Mouse (Mus musculus): Measurements from ENCODE around the gene Olfr450. TPM values are rescaled to one million over a fixed set of nuclear protein-coding genes. Genes with fewer than 3 reads are reported as not detected.

Olfr450 gene
- not detected in 2 replicates for polyA plus RNA-seq (2016; fragmentation: Nextera tagmentation; extraction: Ambion mirVana)

DNA sequence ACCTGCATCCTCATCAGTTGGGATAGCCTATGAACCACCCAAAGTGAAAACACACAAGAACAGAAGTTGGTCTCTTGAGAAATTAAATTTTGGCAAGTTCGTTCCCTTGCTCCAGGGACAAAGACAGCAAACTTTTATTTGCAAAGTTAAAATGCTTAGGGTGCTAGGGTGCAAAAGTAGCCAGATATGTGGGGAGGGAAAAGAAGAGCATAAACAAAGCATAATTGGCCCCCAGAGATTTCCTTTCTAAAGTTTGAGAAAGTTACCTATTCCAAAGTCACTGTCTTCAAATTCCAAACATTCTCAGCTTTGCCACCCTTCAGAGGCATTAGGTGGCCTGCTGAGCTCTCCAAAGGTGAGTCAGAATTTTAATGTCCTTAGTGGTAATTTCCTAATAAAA, at the start of gene Olfr450:
Gene Olfr450, plus strand, starts transcription at position 301 of the 400 bp plus-strand sequence.
- H3K27me3 ChIP-seq (ENCODE audit: poor library complexity, severe bottlenecking): no peaks in the 10 kb centered on the region
- H3K4me3 ChIP-seq: no peak within 1 kb of the TSS
- 90% methylated on average over 1 of the region's 1 CpGs for WGBS
- H3K36me3 ChIP-seq (replicated peaks): no peaks in the 10 kb centered on the region
- no peak for DNase-seq (ENCODE audit: extremely low spot score, low spot score)
- H3K9me3 ChIP-seq: no peaks in the 10 kb centered on the region
- H3K27ac ChIP-seq: no peak within 1 kb of the TSS
- H3K4me1 ChIP-seq: no peaks in the 10 kb centered on the region

DNA sequence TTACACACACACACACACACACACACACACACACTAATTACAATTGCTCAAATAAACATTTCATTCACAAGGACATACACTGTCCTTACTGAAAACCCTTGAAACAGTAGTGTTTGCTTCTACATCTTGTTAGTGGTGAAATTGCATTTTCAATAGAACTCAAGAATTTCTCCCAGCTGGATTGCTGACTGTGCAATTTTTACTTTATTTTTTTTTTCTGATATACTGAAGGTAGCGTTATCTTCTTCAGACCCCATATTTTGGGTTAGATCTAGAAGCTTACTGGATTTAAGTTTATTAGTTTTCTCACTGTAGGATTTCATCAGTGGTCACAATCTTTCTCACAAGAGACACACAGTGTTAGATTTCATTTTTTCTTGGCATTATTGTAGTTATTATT, 34.7 kb upstream of the Olfr450 start:
- H3K36me3 ChIP-seq (replicated peaks): no peaks in the 10 kb centered on the region
- no peak overlapping the region for H3K27ac ChIP-seq
- no peak overlapping the region for H3K4me3 ChIP-seq
- DNase-seq (ENCODE audit: extremely low spot score, low spot score): no peak
- H3K9me3 ChIP-seq: no peaks in the 10 kb centered on the region
- no peaks in the 10 kb centered on the region for H3K27me3 ChIP-seq (ENCODE audit: poor library complexity, severe bottlenecking)
- 98% methylated on average over 1 of the region's 1 CpGs for WGBS
- H3K4me1 ChIP-seq: no peaks in the 10 kb centered on the region

DNA sequence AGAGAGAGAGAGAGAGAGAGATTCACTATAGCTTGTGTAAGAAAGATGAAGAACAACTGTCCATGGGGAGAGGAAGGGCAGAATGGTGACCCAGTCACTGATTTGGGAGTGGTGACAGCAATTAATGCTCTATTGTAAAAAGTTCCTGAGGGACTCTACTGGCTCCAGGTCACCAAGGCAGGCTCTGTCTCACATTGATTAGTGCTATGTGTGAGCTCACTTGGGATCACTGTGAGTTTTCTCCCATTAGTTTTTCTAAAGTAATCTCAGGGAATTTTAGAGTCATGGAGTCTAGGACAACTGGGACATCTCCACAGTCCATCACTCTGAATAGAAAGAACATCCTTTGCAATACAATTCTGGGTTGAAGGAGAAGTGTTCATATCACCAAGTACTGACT, 26.9 kb upstream of the Olfr450 start, which contains the start of gene Olfr452:
Gene Olfr452, plus strand, starts transcription at position 301 of the 400 bp plus-strand sequence.
- Histone ChIP-seq H3K27me3 (ENCODE audit: poor library complexity, severe bottlenecking) (no peaks in the 10 kb centered on the region), H3K27ac (no peak within 1 kb of the TSS), H3K4me3 (no peak within 1 kb of the TSS), H3K4me1 (no peaks in the 10 kb centered on the region), H3K9me3 (no peaks in the 10 kb centered on the region), H3K36me3 (replicated peaks) (no peaks in the 10 kb centered on the region)
- no peak for DNase-seq (ENCODE audit: extremely low spot score, low spot score)

DNA sequence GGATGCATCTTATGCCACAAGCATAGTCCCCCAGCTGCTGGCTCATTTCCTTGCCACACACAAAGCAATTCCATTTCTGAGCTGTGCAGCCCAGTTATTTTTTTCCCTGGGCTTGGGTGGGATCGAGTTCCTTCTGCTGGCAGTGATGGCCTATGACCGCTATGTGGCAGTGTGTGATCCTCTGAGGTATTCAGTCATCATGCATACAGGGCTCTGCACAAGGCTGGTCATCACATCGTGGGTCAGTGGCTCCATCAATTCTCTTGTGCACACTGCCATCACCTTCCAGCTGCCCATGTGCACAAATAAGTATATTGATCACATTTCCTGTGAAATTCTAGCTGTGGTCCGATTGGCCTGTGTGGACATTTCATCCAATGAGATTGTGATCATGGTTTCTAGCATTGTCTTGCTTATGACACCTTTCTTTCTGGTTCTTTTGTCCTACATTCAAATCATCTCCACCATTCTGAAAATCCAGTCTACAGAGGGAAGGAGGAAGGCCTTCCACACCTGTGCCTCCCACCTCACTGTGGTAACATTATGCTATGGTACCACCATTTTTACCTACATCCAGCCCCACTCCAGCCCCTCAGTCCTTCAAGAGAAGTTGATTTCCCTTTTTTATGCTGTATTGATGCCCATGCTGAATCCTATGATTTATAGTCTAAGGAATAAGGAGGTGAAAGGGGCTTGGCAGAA, 21.3 kb upstream of the Olfr450 start:
- Histone ChIP-seq H3K9me3 (no peaks in the 10 kb centered on the region), H3K4me3 (no peak overlapping the region), H3K27ac (no peak overlapping the region), H3K27me3 (ENCODE audit: poor library complexity, severe bottlenecking) (no peaks in the 10 kb centered on the region), H3K36me3 (replicated peaks) (no peaks in the 10 kb centered on the region), H3K4me1 (no peaks in the 10 kb centered on the region)
- DNase-seq (ENCODE audit: extremely low spot score, low spot score): no peak
- 47% methylated on average over 4 of the region's 4 CpGs for WGBS

DNA sequence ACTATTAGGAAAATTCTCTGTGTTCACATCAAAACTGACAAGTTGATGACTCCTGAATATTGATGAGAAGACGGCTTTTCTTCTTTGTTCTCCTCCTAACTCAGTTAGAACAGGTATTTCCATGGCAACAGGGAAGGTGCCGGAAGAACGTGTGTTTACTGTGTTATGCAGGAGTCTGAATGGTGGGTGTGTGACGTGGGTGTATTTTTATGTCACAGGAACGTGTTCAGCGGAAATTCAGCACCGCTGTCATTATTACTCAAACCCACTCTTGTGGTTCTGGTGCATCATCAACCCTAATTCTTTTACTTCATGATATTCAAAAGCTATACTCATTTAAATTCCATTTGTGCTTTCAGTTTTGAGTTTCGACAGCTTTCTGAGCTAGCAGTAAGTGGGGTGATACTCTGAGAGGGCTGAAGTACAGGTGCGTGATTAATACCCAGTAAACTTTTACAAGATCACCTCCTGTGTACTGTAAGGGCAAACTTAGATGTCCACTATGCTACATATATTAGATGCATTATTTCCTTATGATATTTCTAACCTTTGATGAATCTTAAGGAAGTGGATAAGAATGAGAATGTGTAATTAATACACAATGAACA, 20.7 kb upstream of the Olfr450 start:
- DNase-seq (ENCODE audit: extremely low spot score, low spot score): no peak
- no peak overlapping the region for H3K27ac ChIP-seq
- no peaks in the 10 kb centered on the region for H3K36me3 ChIP-seq (replicated peaks)
- no peaks in the 10 kb centered on the region for H3K4me1 ChIP-seq
- no peak overlapping the region for H3K4me3 ChIP-seq
- no peaks in the 10 kb centered on the region for H3K9me3 ChIP-seq
- WGBS: 88% methylated on average over 9 of the region's 9 CpGs
- no peaks in the 10 kb centered on the region for H3K27me3 ChIP-seq (ENCODE audit: poor library complexity, severe bottlenecking)

DNA sequence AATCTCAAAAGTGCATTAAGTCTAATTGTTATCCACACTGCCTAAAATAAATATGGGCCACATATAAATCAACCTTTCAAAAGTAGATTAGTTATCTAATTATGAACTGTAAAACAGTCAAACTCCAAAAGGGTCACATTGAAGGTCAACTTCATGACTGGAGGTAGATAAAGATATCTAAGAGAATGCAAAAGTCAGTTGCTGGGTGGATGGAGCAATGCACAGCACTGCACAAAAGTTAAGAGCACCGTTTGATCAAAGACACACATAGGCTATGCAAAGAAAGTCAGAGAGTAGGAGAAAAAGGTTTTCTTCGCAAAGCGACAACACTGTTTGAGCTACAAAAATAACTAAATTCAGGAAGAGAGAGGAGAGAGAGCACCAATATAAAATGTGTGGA, 16.8 kb upstream of the Olfr450 start:
- no peaks in the 10 kb centered on the region for H3K4me1 ChIP-seq
- no peak overlapping the region for H3K27ac ChIP-seq
- DNase-seq (ENCODE audit: extremely low spot score, low spot score): no peak
- no peaks in the 10 kb centered on the region for H3K27me3 ChIP-seq (ENCODE audit: poor library complexity, severe bottlenecking)
- 94% methylated on average over 3 of the region's 3 CpGs for WGBS
- no peak overlapping the region for H3K4me3 ChIP-seq
- H3K9me3 ChIP-seq: no peaks in the 10 kb centered on the region
- no peaks in the 10 kb centered on the region for H3K36me3 ChIP-seq (replicated peaks)

DNA sequence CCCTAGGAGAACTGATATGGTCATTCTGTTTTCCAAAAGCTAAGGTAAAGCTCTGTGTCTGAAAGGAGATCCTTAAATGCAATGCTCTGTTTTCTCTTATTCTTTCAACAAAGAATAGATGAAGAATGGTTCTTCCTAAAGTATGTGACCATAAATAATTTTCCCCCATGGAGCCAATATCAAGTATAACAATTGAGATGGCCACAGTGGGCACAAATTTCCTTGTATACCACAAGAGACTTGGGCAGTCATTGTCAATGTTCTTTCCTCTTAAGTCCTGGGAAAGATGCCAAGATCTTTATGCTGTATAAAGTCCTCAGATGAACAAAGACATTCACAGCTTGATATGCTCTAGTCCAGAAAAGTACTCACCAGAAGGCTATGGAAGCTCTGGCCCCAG, 22.3 kb downstream of the Olfr450 start, which contains the start of gene Olfr449:
Gene Olfr449, plus strand, starts transcription at position 301 of the 400 bp plus-strand sequence.
- no peaks in the 10 kb centered on the region for H3K4me1 ChIP-seq
- no peak within 1 kb of the TSS for H3K27ac ChIP-seq
- H3K4me3 ChIP-seq: no peak within 1 kb of the TSS
- DNase-seq (ENCODE audit: extremely low spot score, low spot score): no peak
- H3K27me3 ChIP-seq (ENCODE audit: poor library complexity, severe bottlenecking): no peaks in the 10 kb centered on the region
- H3K36me3 ChIP-seq (replicated peaks): no peaks in the 10 kb centered on the region
- no peaks in the 10 kb centered on the region for H3K9me3 ChIP-seq

DNA sequence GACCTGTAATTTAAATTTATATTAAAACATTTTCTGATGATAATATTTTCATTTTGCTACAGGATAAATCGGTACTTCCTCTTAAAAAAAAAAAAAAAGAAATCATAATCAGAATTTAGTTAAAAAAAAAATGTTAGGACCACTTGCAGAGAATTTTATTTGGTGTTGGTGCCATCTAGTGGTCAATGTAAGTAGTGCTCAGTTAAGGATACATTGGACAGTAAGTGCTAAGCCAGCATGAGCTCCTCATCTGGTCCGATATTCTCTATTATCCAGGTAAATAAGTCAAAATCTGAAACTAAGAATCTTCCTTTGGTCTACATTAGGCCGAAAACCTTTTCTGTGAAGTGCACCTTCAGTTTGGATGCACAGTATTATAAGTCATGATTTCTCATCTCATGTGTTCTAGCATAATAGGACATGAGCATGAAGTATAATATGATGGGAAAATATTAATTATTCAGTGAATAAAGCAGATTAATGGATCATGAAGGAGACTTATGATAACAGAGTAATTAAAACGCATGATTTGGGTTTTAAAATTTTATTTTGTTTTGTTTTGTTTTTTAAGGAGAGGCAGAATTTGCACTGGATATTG, 48.6 kb downstream of the Olfr450 start:
- H3K27ac ChIP-seq: no peak overlapping the region
- 26% methylated on average over 4 of the region's 4 CpGs for WGBS
- no peaks in the 10 kb centered on the region for H3K9me3 ChIP-seq
- no peaks in the 10 kb centered on the region for H3K27me3 ChIP-seq (ENCODE audit: poor library complexity, severe bottlenecking)
- H3K4me3 ChIP-seq: no peak overlapping the region
- no peaks in the 10 kb centered on the region for H3K4me1 ChIP-seq
- no peaks in the 10 kb centered on the region for H3K36me3 ChIP-seq (replicated peaks)
- no peak for DNase-seq (ENCODE audit: extremely low spot score, low spot score)

Other genes starting within 250 kb of the Olfr450 start
- gene Tcaf3, start 214.2 kb upstream of the Olfr450 start, polyA plus RNA-seq (2016; fragmentation: Nextera tagmentation; extraction: Ambion mirVana): not detected in 2 replicates
- gene Tcaf2, start 166.7 kb upstream of the Olfr450 start, polyA plus RNA-seq (2016; fragmentation: Nextera tagmentation; extraction: Ambion mirVana): 4.4 and 5.0 TPM in 2 replicates
- 97.3 and 99.4 TPM in 2 replicates for gene Tcaf1, start 101.9 kb upstream of the Olfr450 start, polyA plus RNA-seq (2016; fragmentation: Nextera tagmentation; extraction: Ambion mirVana)
- gene Olfr453, start 72.6 kb upstream of the Olfr450 start, polyA plus RNA-seq (2016; fragmentation: Nextera tagmentation; extraction: Ambion mirVana): not detected in 2 replicates
- not detected in 2 replicates for gene Olfr38, start 55.5 kb upstream of the Olfr450 start, polyA plus RNA-seq (2016; fragmentation: Nextera tagmentation; extraction: Ambion mirVana)
- not detected in 2 replicates for gene Olfr452, start 26.8 kb upstream of the Olfr450 start, polyA plus RNA-seq (2016; fragmentation: Nextera tagmentation; extraction: Ambion mirVana)
- not detected in 2 replicates for gene Olfr449, start 22.4 kb downstream of the Olfr450 start, polyA plus RNA-seq (2016; fragmentation: Nextera tagmentation; extraction: Ambion mirVana)
- not detected in 2 replicates for gene Olfr448, start 78.5 kb downstream of the Olfr450 start, polyA plus RNA-seq (2016; fragmentation: Nextera tagmentation; extraction: Ambion mirVana)
- not detected in 2 replicates for gene Olfr447, start 96.9 kb downstream of the Olfr450 start, polyA plus RNA-seq (2016; fragmentation: Nextera tagmentation; extraction: Ambion mirVana)
- not detected in 2 replicates for gene Olfr446, start 109.4 kb downstream of the Olfr450 start, polyA plus RNA-seq (2016; fragmentation: Nextera tagmentation; extraction: Ambion mirVana)
- gene Olfr444, start 137.1 kb downstream of the Olfr450 start, polyA plus RNA-seq (2016; fragmentation: Nextera tagmentation; extraction: Ambion mirVana): not detected in 2 replicates